In genomic region chr9:103696967-103697366, GRCm38 (mm10) we compare ENCODE assay signal across 17 mouse cellular contexts.
A peak's percentile ranks its signal among the peaks of the same experiment; 100 is the strongest.
DNase-seq lines count a peak whose midpoint lies in the region; ATAC-seq lines count a peak whose summit lies in the region.
"Had no signal": no experiment of that assay in that cellular context is flagged by ENCODE, and none has a peak within 500 bp of the region (broad histone marks: within the 10 kb centered on the region; RNA-seq: fewer than 3 reads in every experiment).

No protein-coding gene starts in this region.

- H3K27ac ChIP-seq in heart, embryonic 13.5 days (replicated peaks) = peak overlapping the region; percentile 25; the same call in 1 of the 2 replicates
- H3K27ac ChIP-seq in neural tube, embryonic 13.5 days (replicated peaks) = peak overlapping the region; percentile 74
- H3K27ac ChIP-seq in hindbrain, embryonic 15.5 days (replicated peaks) = peak overlapping the region; percentile 16; the same call in 1 of the 2 replicates
- H3K27ac ChIP-seq: heart, adult 2 months; limb, embryonic 13.5 days; stomach, postnatal 0 days had no signal

- H3K27me3 ChIP-seq in heart, embryonic 13.5 days (replicated peaks) = no peaks in the 10 kb centered on the region
- no peaks in the 10 kb centered on the region for H3K27me3 ChIP-seq in neural tube, embryonic 13.5 days
- H3K27me3 ChIP-seq in hindbrain, embryonic 15.5 days = no peaks in the 10 kb centered on the region
- H3K27me3 ChIP-seq: limb, embryonic 13.5 days had no signal

- no peak overlapping the region for H3K4me2 ChIP-seq in heart, embryonic 13.5 days
- 0 out of 2 replicates have a peak overlapping the region, but pooled peaks have one; percentile 13 for H3K4me2 ChIP-seq in neural tube, embryonic 13.5 days
- H3K4me2 ChIP-seq in hindbrain, embryonic 15.5 days = no peak overlapping the region
- H3K4me2 ChIP-seq: limb, embryonic 13.5 days had no signal

- H3K9me3 ChIP-seq in heart, embryonic 13.5 days = peaks cover 8% of the 10 kb centered on the region; the same call in 1 of the 2 replicates
- H3K9me3 ChIP-seq in neural tube, embryonic 13.5 days = no peaks in the 10 kb centered on the region
- H3K9me3 ChIP-seq in hindbrain, embryonic 15.5 days = no peaks in the 10 kb centered on the region
- H3K9me3 ChIP-seq: limb, embryonic 13.5 days had no signal

- WGBS in heart, embryonic 13.5 days = 51% methylated on average over 6 of the region's 6 CpGs
- 53% methylated on average over 6 of the region's 6 CpGs for WGBS in neural tube, embryonic 13.5 days
- 46% methylated on average over 6 of the region's 6 CpGs for WGBS in hindbrain, embryonic 15.5 days

- H3K9ac ChIP-seq in heart, embryonic 13.5 days = 0 out of 2 replicates have a peak overlapping the region, but pooled peaks have one; percentile 25
- H3K9ac ChIP-seq in neural tube, embryonic 13.5 days = 0 out of 2 replicates have a peak overlapping the region, but pooled peaks have one; percentile 31
- H3K9ac ChIP-seq in hindbrain, embryonic 15.5 days = no peak overlapping the region
- H3K9ac ChIP-seq: limb, embryonic 13.5 days had no signal

- peaks cover 10% of the 10 kb centered on the region; the same call in 1 of the 2 replicates for H3K36me3 ChIP-seq in heart, embryonic 13.5 days
- H3K36me3 ChIP-seq in neural tube, embryonic 13.5 days = no peaks in the 10 kb centered on the region
- H3K36me3 ChIP-seq in hindbrain, embryonic 15.5 days = no peaks in the 10 kb centered on the region
- H3K36me3 ChIP-seq: limb, embryonic 13.5 days had no signal

- peaks cover 41% of the 10 kb centered on the region for H3K4me1 ChIP-seq in heart, embryonic 13.5 days
- peaks cover 31% of the 10 kb centered on the region for H3K4me1 ChIP-seq in neural tube, embryonic 13.5 days (replicated peaks)
- peaks cover 20% of the 10 kb centered on the region for H3K4me1 ChIP-seq in hindbrain, embryonic 15.5 days (replicated peaks)

- ATAC-seq in heart, embryonic 13.5 days (ENCODE audit: extremely low read depth, insufficient number of reproducible peaks, low FRiP score, low TSS enrichment) = no peak
- ATAC-seq in neural tube, embryonic 13.5 days (ENCODE audit: low read depth) = peak; percentile 54; the same call in 1 of the 2 replicates
- peak; percentile 43; the same call in 1 of the 2 replicates for ATAC-seq in hindbrain, embryonic 15.5 days (ENCODE audit: low FRiP score, low read depth)
- ATAC-seq in CD4-positive, CD25-positive, alpha-beta regulatory T cell, adult 4 months = no peak
- ATAC-seq: inflammation-experienced regulatory T-cells, adult 6 months; Patski had no signal

- H3K4me3 ChIP-seq in heart, embryonic 13.5 days = no peak overlapping the region
- H3K4me3 ChIP-seq in neural tube, embryonic 13.5 days = no peak overlapping the region
- no peak overlapping the region for H3K4me3 ChIP-seq in hindbrain, embryonic 15.5 days
- H3K4me3 ChIP-seq: heart, adult 2 months; limb, embryonic 13.5 days had no signal

- DNase-seq in heart, adult 11 months = no peak
- DNase-seq in neural tube, embryonic 10.5 days (ENCODE audit: extremely low spot score, low spot score) = no peak
- DNase-seq in right cerebral cortex, postnatal 25 days = peak; percentile 34
- DNase-seq in cerebellum, postnatal 14 days = no peak
- DNase-seq: adrenal gland, adult 2 months; cerebellum, adult 11-12 months; heart, adult 2 months; kidney, postnatal 25 days; lung, postnatal 10 days had no signal

Comparison
In these comparisons a context has a peak if more than half of its experiments do, and no peak if none do; other contexts are left out.
1. ATAC-seq: peak in neural tube, embryonic 13.5 days (single experiment) and hindbrain, embryonic 15.5 days (single experiment); none in heart, embryonic 13.5 days (single experiment) and CD4-positive, CD25-positive, alpha-beta regulatory T cell, adult 4 months (single experiment).
2. H3K27ac ChIP-seq: peak in every context shown above with its lines; median percentile 74 in neural tube, embryonic 13.5 days; 25 in heart, embryonic 13.5 days; 16 in hindbrain, embryonic 15.5 days.